Mouse (Mus musculus) ES-CJ7 (cell line): Measurements from ENCODE around the gene Slc9a1.

Experiments used
- DNase-seq: peaks from one replicate; pipeline ENCODE4 v3.0.0; 2011; ENCODE audit warnings: low read depth, low spot score

Gene Slc9a1

DNA sequence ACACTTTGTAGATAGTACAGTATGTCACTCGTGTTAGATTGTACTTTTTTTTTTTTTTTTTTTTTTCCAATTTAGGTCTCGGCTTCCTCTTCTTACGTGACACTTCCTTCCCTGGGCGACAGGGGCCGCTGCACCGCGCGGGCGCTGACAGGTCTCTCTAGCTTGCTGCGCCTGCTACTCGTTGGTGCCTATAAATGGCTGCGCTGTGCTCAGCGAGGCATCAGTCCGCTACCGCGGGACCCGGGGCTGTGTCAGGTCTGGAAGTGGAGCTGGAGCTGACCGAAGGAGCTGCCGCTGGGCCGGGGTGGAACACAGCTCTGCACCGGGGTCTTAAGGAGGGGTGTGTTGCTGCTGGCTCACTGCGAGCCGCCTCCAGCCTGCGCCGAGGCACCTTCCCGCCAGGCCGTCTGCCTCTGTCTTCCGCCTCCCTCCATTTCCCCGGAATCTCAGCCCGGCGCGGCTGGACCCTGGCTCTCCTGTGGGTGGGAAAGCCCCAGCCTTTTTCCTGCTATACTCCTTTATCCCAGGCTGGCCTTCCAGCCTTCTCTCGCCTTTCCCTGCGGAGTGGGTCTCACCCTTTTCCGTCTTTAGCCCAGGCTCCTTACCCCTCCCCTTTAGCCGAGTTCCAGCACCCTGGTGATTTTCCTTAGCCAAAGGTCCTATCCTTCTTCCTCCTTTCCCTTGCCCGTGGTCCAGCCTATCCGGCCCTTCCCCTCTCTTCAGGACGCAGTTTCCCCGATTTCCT is at the start of gene Slc9a1:
Slc9a1 (plus strand) TSS at position 154 of the 745 bp plus-strand sequence.
- peak; percentile 94 for DNase-seq

DNA sequence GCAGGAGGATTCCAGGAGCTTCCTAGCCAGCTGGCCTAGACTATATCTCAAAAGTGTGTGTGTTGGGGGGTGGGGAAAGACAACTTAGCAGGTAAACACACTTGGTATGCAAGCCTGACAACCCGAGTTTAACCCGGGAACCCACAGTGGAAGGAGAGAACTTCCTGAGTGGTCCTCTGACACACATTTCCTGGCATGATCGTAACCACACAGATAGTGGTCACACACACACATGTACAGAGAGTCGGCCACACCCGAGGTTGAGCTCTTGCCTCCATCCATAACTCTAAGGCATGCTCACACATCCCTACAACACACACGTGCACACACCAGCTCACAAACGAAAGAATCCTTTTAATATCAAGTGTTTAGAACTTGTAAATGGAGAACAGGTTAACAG is 41.4 kb upstream of the Slc9a1 start:
- DNase-seq, result no peak

DNA sequence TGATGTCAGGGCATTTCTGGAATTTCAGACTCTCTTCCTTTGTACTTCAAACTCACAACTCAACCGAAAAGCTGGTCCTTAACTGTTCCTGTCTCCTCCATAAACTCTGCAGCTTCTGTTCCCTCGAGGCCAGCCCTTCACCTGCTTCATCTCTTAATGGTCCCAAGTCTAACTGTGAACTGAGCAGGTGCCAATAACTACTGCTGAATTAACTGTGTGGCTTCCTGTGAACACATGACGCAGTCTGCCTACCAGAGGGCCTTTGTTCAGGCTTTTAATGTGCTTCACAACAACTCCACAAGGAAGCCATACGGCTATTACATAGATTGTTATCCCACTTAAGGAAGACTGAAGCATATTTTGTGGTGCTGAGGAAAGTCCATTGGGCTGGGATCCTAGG is 39.2 kb upstream of the Slc9a1 start:
- DNase-seq, result no peak

- DNase-seq, result no peak
Measured at GRCm38 (mm10) chr4:133333306-133333705, 36.2 kb upstream of the Slc9a1 start.

DNA sequence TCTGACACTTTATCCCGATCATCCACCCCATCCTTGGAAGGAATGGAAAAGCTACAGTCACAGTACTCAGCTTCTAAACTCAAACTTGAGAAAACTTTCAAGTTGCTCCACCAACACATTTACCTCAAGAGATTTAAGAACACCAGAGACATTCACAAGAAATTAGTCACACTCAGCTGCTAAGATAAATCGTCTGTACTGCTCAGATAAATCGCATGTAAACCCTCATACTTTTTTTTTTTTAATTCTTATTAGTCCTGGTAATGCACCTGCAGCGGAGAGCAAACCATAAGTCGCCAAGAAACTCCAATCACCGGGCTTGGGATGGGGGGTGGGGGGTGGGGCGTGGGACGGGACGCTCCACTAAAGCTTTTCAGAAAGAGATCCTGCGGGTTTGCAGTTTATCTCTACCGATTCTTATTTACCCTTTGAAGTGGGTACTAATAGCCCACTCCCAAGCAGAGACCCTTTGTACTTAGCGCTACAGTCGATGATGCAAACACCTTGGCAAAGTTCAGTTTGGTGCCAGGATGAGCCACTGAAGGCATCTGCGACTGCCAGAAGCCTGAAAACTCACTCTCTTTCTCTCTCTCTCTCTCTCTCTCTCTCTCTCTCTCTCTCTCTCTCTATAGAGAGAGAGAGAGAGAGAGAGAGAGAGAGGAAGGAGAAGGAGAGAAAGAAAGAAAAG is 31.5 kb upstream of the Slc9a1 start:
- DNase-seq, result peak; percentile 2

GRCm38 (mm10) chr4:133338521-133339095 is 30.9 kb upstream of the Slc9a1 start:
- peak; percentile 1 for DNase-seq

GRCm38 (mm10) chr4:133339148-133339749 is 30.3 kb upstream of the Slc9a1 start:
- peak; percentile 86 for DNase-seq

DNA sequence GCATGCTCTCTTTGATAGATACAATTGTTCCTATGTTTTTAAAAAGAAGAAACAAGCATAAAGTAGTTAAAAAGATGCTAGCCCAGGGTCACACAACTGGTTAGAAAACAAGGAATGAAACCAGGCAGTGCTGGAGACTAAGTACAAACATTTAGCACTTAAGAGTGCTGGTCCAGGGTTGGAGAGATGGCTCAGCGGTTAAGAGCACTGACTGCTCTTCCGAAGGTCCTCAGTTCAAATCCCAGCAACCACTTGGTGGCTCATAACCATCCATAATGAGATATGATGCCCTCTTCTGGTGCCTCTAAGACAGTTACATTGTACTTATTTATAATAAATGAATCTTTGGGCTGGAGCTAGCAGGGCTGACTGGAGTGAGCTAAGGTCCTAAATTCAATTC is 29.3 kb upstream of the Slc9a1 start:
- peak; percentile 1 for DNase-seq

DNA sequence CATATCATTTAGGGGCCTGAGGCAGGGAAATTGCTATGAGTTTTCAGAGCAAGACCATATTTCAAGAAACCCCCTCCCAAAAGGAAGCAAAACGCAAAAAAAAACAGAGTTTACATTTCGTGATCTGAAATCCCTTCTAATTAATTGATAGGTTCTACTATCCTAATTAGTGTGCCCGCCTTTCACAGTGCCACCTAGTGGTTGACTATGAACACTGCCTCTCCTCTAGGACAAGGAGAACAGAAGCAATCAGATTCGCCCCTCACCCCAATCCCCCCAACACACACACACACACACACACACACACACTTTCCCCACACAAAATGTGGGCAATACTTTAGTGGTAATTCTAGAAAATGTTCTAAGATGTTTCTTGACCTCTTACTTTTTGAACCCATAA is 25.4 kb upstream of the Slc9a1 start:
- DNase-seq, result peak; percentile 54

GRCm38 (mm10) chr4:133345702-133346101 is 23.8 kb upstream of the Slc9a1 start:
- DNase-seq, result peak; percentile 50

DNA sequence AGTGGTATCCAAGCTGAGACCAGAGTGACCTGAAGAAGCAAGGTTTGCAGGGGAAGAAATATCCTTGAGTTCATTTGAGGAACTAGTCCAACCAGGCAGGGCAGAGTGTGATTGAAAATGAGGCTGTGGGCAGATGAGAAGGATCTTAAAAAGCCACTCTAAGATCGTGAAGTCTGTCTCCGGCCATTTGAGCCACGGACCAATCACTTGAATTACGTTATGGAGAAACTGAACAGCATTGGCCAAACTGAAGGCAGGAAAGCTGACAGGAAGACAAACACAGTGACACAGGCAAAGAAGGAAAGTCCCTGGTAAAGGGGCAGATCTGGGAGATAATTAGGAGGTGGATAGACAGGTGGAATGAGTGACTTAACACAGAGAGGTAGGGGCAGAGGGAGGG is 22.9 kb upstream of the Slc9a1 start:
- peak; percentile 2 for DNase-seq

- DNase-seq, result peak; percentile 74
Measured at GRCm38 (mm10) chr4:133347624-133348023, 21.9 kb upstream of the Slc9a1 start.

DNA sequence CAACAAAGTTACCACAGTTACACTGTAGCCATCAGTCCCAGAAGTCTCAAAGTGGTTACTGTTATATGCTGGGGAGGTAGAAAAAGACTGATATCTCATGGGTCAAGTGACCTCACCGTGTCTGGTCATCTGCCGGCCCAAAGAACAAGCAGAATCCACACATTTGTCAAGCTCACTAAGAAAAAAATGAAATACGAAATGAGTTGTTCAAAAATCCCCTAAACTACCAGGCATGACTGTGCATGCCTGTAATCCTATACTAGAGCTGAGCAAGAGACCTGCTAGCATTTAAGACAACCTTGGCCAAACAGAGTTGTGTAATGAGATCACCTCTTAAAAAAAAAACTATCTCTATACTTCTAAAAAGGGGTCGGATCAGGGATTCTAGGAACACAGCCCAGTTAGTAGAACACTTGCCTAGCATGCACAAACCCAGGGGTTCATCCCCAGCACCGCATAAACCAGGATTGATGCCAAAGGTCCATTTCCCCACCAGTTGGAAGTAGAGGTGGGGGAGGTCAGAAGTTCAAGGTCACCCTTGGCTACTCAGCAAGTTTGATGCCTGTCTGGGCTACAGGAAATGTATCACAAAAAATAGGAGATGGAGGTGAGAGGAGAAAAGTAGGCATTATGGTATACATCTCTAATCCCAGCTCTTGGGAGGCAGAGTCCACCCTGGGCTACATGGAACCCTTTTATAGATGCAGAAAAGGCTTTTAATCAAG is 21.3 kb upstream of the Slc9a1 start:
- peak; percentile 87 for DNase-seq

- DNase-seq, result peak; percentile 99
Measured at GRCm38 (mm10) chr4:133352797-133353196, 16.7 kb upstream of the Slc9a1 start.

DNA sequence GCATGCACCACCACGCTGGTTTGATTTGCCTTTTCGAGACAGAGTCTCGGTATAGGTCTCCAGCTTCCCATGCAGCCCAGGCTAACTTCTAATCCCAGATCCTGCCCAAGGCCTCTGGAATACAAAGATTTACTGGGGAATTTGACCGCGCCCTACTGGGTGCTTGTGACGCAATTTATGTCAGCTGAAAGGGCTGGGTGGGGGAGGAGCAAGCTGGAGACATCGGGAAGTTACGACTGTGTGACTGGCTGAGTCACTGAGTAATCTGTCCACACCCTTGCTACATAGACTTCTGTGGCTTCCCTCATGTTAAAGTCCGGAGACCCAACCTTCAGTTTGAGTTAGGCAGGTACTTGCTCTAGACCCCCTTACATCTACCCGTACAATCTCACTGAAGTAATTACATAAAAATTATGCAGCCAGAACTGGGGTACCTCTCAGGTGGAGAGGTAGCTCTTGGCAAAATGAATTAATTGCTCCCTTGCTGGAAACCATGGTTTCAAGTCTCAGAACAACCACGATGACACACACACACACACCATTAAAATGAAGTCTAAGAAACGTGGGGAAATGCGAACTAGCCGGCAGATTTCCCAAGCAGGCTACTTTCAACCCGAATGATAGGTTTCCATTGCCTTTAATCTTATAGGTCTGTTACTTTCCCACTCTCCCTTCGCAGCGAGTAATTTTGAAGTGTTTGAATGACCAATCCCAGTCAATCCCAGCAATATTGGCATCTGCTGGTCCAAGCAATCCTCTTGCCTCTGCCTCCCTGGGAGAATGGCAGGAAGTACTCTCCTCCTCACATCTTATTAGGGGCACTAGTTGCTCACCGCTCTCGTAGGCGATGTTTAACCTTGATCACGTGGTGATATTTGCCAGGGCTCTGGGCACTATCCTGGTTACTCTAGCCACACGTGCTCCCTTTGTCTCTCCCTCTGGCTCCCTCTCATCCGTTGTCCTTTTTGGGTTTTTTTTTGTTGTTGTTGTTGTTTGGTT is 15.8 kb upstream of the Slc9a1 start, which contains the start of gene Wdtc1:
Wdtc1 (minus strand) TSS at position 115 of the 999 bp plus-strand sequence.
- DNase-seq, result peak; percentile 99

DNA sequence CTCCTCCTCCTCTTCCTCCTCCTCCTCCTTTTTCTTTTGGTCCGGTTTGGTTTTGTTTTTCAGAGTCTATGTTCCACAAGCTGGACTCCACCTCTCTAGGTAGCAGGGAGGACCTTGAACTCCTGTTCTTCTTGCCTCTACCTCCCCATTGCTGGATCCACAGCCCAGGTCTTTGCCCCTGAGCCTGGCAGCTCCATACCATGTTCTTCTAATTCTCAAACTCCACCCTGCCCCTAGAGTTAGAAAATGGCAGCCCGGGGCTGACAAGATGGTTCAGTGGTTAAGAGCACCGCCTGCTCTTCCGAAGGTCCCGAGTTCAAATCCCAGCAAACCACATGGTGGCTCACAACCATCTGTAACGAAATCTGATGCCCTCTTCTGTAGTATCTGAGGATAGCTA is 14.9 kb upstream of the Slc9a1 start:
- peak; percentile 46 for DNase-seq

GRCm38 (mm10) chr4:133370298-133371274 is 1.1 kb downstream of the Slc9a1 start:
- peak; percentile 5 for DNase-seq

- DNase-seq, result peak; percentile 1
Measured at GRCm38 (mm10) chr4:133371621-133372277, 2.2 kb downstream of the Slc9a1 start.

- peak; percentile 2 for DNase-seq
Measured at GRCm38 (mm10) chr4:133372278-133372665, 2.8 kb downstream of the Slc9a1 start.
